Mouse (Mus musculus) spleen, postnatal 0 days (tissue): Measurements from ENCODE around the gene Fam222a. TPM values are rescaled to one million over a fixed set of nuclear protein-coding genes. Genes with fewer than 3 reads are reported as not detected.

Experiments used
- polyA plus RNA-seq: library from polyadenylated mRNA; unstranded; fragments of >200 nt; fragmentation: Nextera tagmentation; extraction: Ambion mirVana; gene quantifications from 2 replicates; pipeline ENCODE4 v1.2.1, GENCODE M21; 2015

The Fam222a gene
- polyA plus RNA-seq: 0.31 and 0.58 TPM in 2 replicates

GRCm38 (mm10) chr5:114567565-114568197, at the start of gene Fam222a:
TSS of gene Fam222a (plus strand) at chr5:114568016.

GRCm38 (mm10) chr5:114658255-114658654, 90.4 kb downstream of the Fam222a start, which contains the start of gene Trpv4:
TSS of gene Trpv4 (minus strand) at chr5:114658421.

Other genes starting within 250 kb of the Fam222a start
- 42.8 and 47.6 TPM in 2 replicates for gene Kctd10, start 187.5 kb upstream of the Fam222a start, polyA plus RNA-seq
- gene Ube3b, start 187.4 kb upstream of the Fam222a start, polyA plus RNA-seq: 15.4 and 20.2 TPM in 2 replicates
- 5.7 and 6.3 TPM in 2 replicates for gene Mmab, start 124.0 kb upstream of the Fam222a start, polyA plus RNA-seq
- 6.0 and 6.1 TPM in 2 replicates for gene Mvk, start 123.7 kb upstream of the Fam222a start, polyA plus RNA-seq
- gene Trpv4, start 90.4 kb downstream of the Fam222a start, polyA plus RNA-seq: 0.79 and 1.4 TPM in 2 replicates
- gene Gltp, start 123.0 kb downstream of the Fam222a start, polyA plus RNA-seq: 51.1 and 60.1 TPM in 2 replicates
- gene Tchp, start 139.7 kb downstream of the Fam222a start, polyA plus RNA-seq: 7.1 and 7.6 TPM in 2 replicates
- 70.7 and 71.6 TPM in 2 replicates for gene Ankrd13a, start 206.7 kb downstream of the Fam222a start, polyA plus RNA-seq
- 27.4 and 31.5 TPM in 2 replicates for gene Git2, start 207.5 kb downstream of the Fam222a start, polyA plus RNA-seq